Mouse (Mus musculus) adrenal gland, postnatal 0 days (tissue): ENCODE results near the gene Mcm10. TPM values are rescaled to one million over a fixed set of nuclear protein-coding genes. Genes with fewer than 3 reads are reported as not detected.

Source experiments
- polyA plus RNA-seq: library from polyadenylated mRNA; unstranded; fragments of >200 nt; fragmentation: Nextera tagmentation; extraction: Ambion mirVana; gene quantifications from 2 replicates; pipeline ENCODE4 v1.2.1, GENCODE M21; 2015

Gene Mcm10
- 5.6 and 6.3 TPM in 2 replicates for polyA plus RNA-seq

DNA sequence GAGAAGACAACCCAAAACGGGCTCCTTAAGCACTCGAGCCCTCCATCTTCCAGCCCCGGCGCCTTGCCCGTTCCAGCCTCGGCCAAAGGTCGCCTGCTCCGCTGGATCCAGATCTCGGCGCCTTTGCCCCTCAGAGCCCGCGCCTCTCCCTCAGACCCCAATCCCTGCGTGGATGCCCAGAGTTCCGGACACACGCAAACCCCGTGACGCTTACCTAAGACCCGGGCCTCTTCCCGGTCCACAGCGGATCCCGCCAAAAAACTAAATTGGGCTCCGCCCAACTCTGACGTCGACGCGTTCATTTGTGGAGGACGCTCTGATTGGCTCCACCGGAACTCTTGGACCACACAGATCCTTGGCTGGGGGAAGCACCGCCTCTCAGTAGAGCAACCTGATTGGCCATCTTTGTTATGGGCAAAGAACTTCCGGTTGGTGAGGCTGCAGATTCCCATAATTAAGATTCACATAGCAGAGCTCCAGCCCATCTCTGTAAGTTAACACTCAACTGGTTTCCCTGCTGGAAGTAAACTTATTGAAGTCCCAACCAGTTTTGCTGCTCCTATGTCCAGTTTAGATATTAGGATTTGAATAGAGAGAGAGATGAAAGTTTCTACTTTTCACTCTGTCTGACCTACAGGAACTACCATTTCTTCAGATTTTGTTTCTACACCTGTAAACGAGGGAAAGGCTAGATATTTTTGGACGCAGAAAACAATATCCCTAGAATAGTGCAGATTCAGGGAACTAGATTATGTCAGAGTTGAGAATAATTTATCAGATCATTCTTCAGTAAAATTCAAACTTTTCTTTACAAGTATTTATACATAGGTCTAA lies at the start of gene Mcm10:
Gene Mcm10 (minus strand): TSS at position 301 of the 834 bp plus-strand sequence.

GRCm38 (mm10) chr2:4975807-4976206 lies 36.8 kb downstream of the Mcm10 start, which contains the start of gene Ucma:
Ucma (plus strand) TSS chr2:4976122.

Other genes with a start within 250 kb of the Mcm10 start
- 32.9 and 45.2 TPM in 2 replicates for gene Sephs1, start 131.2 kb downstream of the Mcm10 start, polyA plus RNA-seq
- 92.3 and 171 TPM in 2 replicates for gene Phyh, start 93.8 kb downstream of the Mcm10 start, polyA plus RNA-seq
- gene Ucma, start 36.7 kb downstream of the Mcm10 start, polyA plus RNA-seq: not detected in 2 replicates
- gene Optn, start 51.3 kb upstream of the Mcm10 start, polyA plus RNA-seq: 11.9 and 23.0 TPM in 2 replicates
- gene Ccdc3, start 125.0 kb upstream of the Mcm10 start, polyA plus RNA-seq: 3.0 and 3.1 TPM in 2 replicates